Mouse (Mus musculus) CH12.LX (cell line): Measurements from ENCODE around the gene Slc43a3. TPM values are rescaled to one million over a fixed set of nuclear protein-coding genes. Genes with fewer than 3 reads are reported as not detected.

Experiments used
- DNase-seq: peaks from one replicate; pipeline ENCODE4 v3.0.0-alpha.2; 2013; ENCODE audit errors: extremely low read depth
- H3K27ac ChIP-seq: 2 replicates; pipeline ENCODE4 v1.5.1; 2012; ENCODE audit warnings: low read depth, mild to moderate bottlenecking, control low read depth, moderate library complexity; ENCODE audit not compliant: insufficient read depth
- H3K27me3 ChIP-seq: replicated peaks from 2 replicates; pipeline ENCODE3; 2012; ENCODE audit warnings: inconsistent platforms
- H3K36me3 ChIP-seq, 2 experiments: replicated peaks in 1 of 2; 2 replicates each; pipeline versions ENCODE3 to v1.6.1; 2012; ENCODE audit warnings: inconsistent platforms in 1 of 2, low read length in 1 of 2, mild to moderate bottlenecking in 1 of 2, mixed read lengths in 1 of 2, moderate library complexity in 1 of 2; ENCODE audit not compliant: control insufficient read depth in 1 of 2, insufficient read depth in 1 of 2
- H3K4me1 ChIP-seq, 2 experiments: 2 replicates each; pipeline ENCODE4 v1.6.1; 2012; ENCODE audit warnings: inconsistent platforms in 1 of 2, moderate library complexity in 1 of 2; ENCODE audit not compliant: insufficient read depth in 2 of 2, control insufficient read depth in 1 of 2
- H3K4me2 ChIP-seq: 2 replicates; pipeline ENCODE4 v1.6.1; 2012; ENCODE audit warnings: low read depth, mild to moderate bottlenecking, control low read depth; ENCODE audit not compliant: poor library complexity, insufficient read depth, severe bottlenecking
- H3K4me3 ChIP-seq, 3 experiments: fragments of 150-350 bp in 1 of 3; sonication (generic) in 1 of 3; replicated peaks in 1 of 3; 2 replicates each; pipeline versions ENCODE3 to v1.5.1; 2011 to 2012; ENCODE audit warnings: low read depth in 2 of 3, low read length in 2 of 3, mild to moderate bottlenecking in 2 of 3, moderate library complexity in 2 of 3, control low read depth in 1 of 3, improper control_type of control experiment in 1 of 3, inconsistent platforms in 1 of 3, mixed read lengths in 1 of 3; ENCODE audit not compliant: poor library complexity in 1 of 3
- H3K79me2 ChIP-seq: replicated peaks from 2 replicates; pipeline ENCODE4 v1.6.1; 2012; ENCODE audit warnings: mild to moderate bottlenecking, moderate library complexity; ENCODE audit not compliant: control insufficient read depth, poor library complexity, insufficient read depth, severe bottlenecking; ENCODE audit errors: extremely low read depth
- H3K9ac ChIP-seq: 2 replicates; pipeline ENCODE4 v1.6.1; 2012; ENCODE audit warnings: low read depth, mild to moderate bottlenecking, control low read depth, moderate library complexity; ENCODE audit not compliant: insufficient read depth
- H3K9me3 ChIP-seq: replicated peaks from 2 replicates; pipeline ENCODE3; 2012; ENCODE audit warnings: low read length, inconsistent platforms, mixed read lengths
- BHLHE40 ChIP-seq: IDR thresholded peaks from 2 replicates; pipeline ENCODE4 v1.6.1; 2011; ENCODE audit warnings: mild to moderate bottlenecking, low read depth, low read length, improper control_type of control experiment
- CHD1 ChIP-seq: IDR thresholded peaks from 2 replicates; pipeline ENCODE4 v1.6.1; 2012; ENCODE audit warnings: low read depth, low read length, improper control_type of control experiment, inconsistent platforms
- CHD2 ChIP-seq: IDR thresholded peaks from 2 replicates; pipeline ENCODE4 v1.6.1; 2011; ENCODE audit warnings: low read length, improper control_type of control experiment
- CTCF ChIP-seq, 2 experiments: IDR thresholded peaks in 1 of 2; conservative IDR thresholded peaks in 1 of 2; 2 replicates each; pipeline ENCODE4 v1.5.1; 2011 to 2012; ENCODE audit warnings: low read depth in 2 of 2, low read length in 2 of 2, improper control_type of control experiment in 1 of 2, inconsistent platforms in 1 of 2, mild to moderate bottlenecking in 1 of 2, moderate library complexity in 1 of 2
- E2F4 ChIP-seq: IDR thresholded peaks from 2 replicates; pipeline ENCODE4 v1.6.1; 2011; ENCODE audit warnings: low read depth, low read length, improper control_type of control experiment; ENCODE audit not compliant: insufficient replicate concordance
- ELF1 ChIP-seq: IDR thresholded peaks from 2 replicates; pipeline ENCODE4 v1.6.1; 2014; ENCODE audit warnings: low read depth, mild to moderate bottlenecking, inconsistent platforms, low read length, improper control_type of control experiment
- EP300 ChIP-seq: IDR thresholded peaks from 2 replicates; pipeline ENCODE4 v1.6.1; 2011; ENCODE audit warnings: low read length, improper control_type of control experiment
- ETS1 ChIP-seq: conservative IDR thresholded peaks from 2 replicates; pipeline ENCODE4 v1.6.1; 2012; ENCODE audit warnings: low read depth, mild to moderate bottlenecking, inconsistent platforms, low read length, improper control_type of control experiment, moderate library complexity
- GABPA ChIP-seq: IDR thresholded peaks from 2 replicates; pipeline ENCODE4 v1.6.1; 2012; ENCODE audit warnings: low read depth, low read length, improper control_type of control experiment, inconsistent platforms; ENCODE audit not compliant: insufficient replicate concordance
- HCFC1 ChIP-seq: IDR thresholded peaks from 2 replicates; pipeline ENCODE4 v1.6.1; 2012; ENCODE audit warnings: low read depth, mild to moderate bottlenecking, inconsistent platforms, low read length, improper control_type of control experiment
- IRF4 ChIP-seq: IDR thresholded peaks from 2 replicates; pipeline ENCODE4 v1.6.1; 2014; ENCODE audit warnings: low read depth, mild to moderate bottlenecking, inconsistent platforms, low read length, improper control_type of control experiment
- JUN ChIP-seq: IDR thresholded peaks from 2 replicates; pipeline ENCODE4 v1.6.1; 2011; ENCODE audit warnings: low read depth, mild to moderate bottlenecking, low read length, improper control_type of control experiment, moderate library complexity; ENCODE audit not compliant: insufficient read depth
- KAT2A ChIP-seq: IDR thresholded peaks from 2 replicates; pipeline ENCODE4 v1.6.1; 2012; ENCODE audit warnings: low read length, improper control_type of control experiment, inconsistent platforms; ENCODE audit not compliant: insufficient replicate concordance
- MAX ChIP-seq: IDR thresholded peaks from 2 replicates; pipeline ENCODE4 v1.6.1; 2011; ENCODE audit warnings: low read length, improper control_type of control experiment
- MAZ ChIP-seq: IDR thresholded peaks from 2 replicates; pipeline ENCODE4 v1.6.1; 2012; ENCODE audit warnings: low read depth, mild to moderate bottlenecking, inconsistent platforms, low read length, improper control_type of control experiment, moderate library complexity
- MEF2A ChIP-seq: IDR thresholded peaks from 2 replicates; pipeline ENCODE4 v1.6.1; 2014; ENCODE audit warnings: low read depth, mild to moderate bottlenecking, inconsistent platforms, low read length, improper control_type of control experiment, borderline replicate concordance
- MXI1 ChIP-seq: IDR thresholded peaks from 2 replicates; pipeline ENCODE4 v1.6.1; 2011; ENCODE audit warnings: mild to moderate bottlenecking, low read depth, low read length, improper control_type of control experiment
- MYC ChIP-seq: IDR thresholded peaks from 2 replicates; pipeline ENCODE4 v1.6.1; 2011; ENCODE audit warnings: low read depth, mild to moderate bottlenecking, improper control_type of control experiment, low read length
- NELFE ChIP-seq: IDR thresholded peaks from 2 replicates; pipeline ENCODE4 v1.6.1; 2011; ENCODE audit warnings: low read depth, low read length, improper control_type of control experiment
- NRF1 ChIP-seq: IDR thresholded peaks from 2 replicates; pipeline ENCODE4 v1.6.1; 2014; ENCODE audit warnings: low read depth, mild to moderate bottlenecking, inconsistent platforms, low read length, improper control_type of control experiment, moderate library complexity
- POLR2AphosphoS2 ChIP-seq: IDR thresholded peaks from 2 replicates; pipeline ENCODE4 v1.6.1; 2011; ENCODE audit warnings: low read depth, low read length, improper control_type of control experiment
- RAD21 ChIP-seq: IDR thresholded peaks from 2 replicates; pipeline ENCODE4 v1.6.1; 2011; ENCODE audit warnings: low read depth, mild to moderate bottlenecking, low read length, improper control_type of control experiment, moderate library complexity
- SIN3A ChIP-seq: IDR thresholded peaks from 2 replicates; pipeline ENCODE4 v1.6.1; 2012; ENCODE audit warnings: low read length, improper control_type of control experiment, inconsistent platforms
- SMC3 ChIP-seq: IDR thresholded peaks from 2 replicates; pipeline ENCODE4 v1.6.1; 2011; ENCODE audit warnings: low read depth, low read length, improper control_type of control experiment
- TBP ChIP-seq: conservative IDR thresholded peaks from 2 replicates; pipeline ENCODE4 v1.6.1; 2011; ENCODE audit warnings: low read depth, low read length, improper control_type of control experiment
- TCF12 ChIP-seq: IDR thresholded peaks from 2 replicates; pipeline ENCODE4 v1.6.1; 2014; ENCODE audit warnings: low read depth, mild to moderate bottlenecking, inconsistent platforms, low read length, improper control_type of control experiment
- UBTF ChIP-seq: IDR thresholded peaks from 2 replicates; pipeline ENCODE4 v1.6.1; 2012; ENCODE audit warnings: low read depth, mild to moderate bottlenecking, inconsistent platforms, low read length, improper control_type of control experiment, moderate library complexity
- USF1 ChIP-seq: IDR thresholded peaks from 2 replicates; pipeline ENCODE4 v1.6.1; 2014; ENCODE audit warnings: low read depth, mild to moderate bottlenecking, inconsistent platforms, low read length, improper control_type of control experiment
- ZC3H11A ChIP-seq: IDR thresholded peaks from 2 replicates; pipeline ENCODE4 v1.6.1; 2012; ENCODE audit warnings: low read depth, mild to moderate bottlenecking, inconsistent platforms, low read length, improper control_type of control experiment
- ZKSCAN1 ChIP-seq: IDR thresholded peaks from 2 replicates; pipeline ENCODE4 v1.6.1; 2012; ENCODE audit warnings: low read depth, inconsistent platforms, low read length, improper control_type of control experiment, borderline replicate concordance
- ZMIZ1 ChIP-seq: IDR thresholded peaks from 2 replicates; pipeline ENCODE4 v1.6.1; 2012; ENCODE audit warnings: low read depth, mild to moderate bottlenecking, inconsistent platforms, low read length, improper control_type of control experiment
- ZNF384 ChIP-seq: IDR thresholded peaks from 2 replicates; pipeline ENCODE4 v1.6.1; 2012; ENCODE audit warnings: low read depth, low read length, improper control_type of control experiment, inconsistent platforms
- dilution Hi-C: fragments of 300-500 bp; cut with MboI; formaldehyde crosslinking; loops from 2 replicates; pipeline ENCODE4 v1.14.3; 2020; ENCODE audit warnings: low sequenced_read_pairs; ENCODE audit not compliant: extremely low pct_unique_long_range_greater_than_20kb, extremely low pct_ligation_motif_present
- in situ Hi-C: fragments of 300-500 bp; cut with MboI; formaldehyde crosslinking; loops from 3 replicates; pipeline ENCODE4 v1.14.3; 2019; ENCODE audit warnings: low sequenced_read_pairs, low pct_ligation_motif_present, low pct_unique_long_range_greater_than_20kb, mixed read lengths
- polyA plus RNA-seq: library from polyadenylated mRNA; unstranded; fragments of >175 nt; gene quantifications from 2 replicates; pipeline ENCODE4 v1.2.1, GENCODE M21; 2012; ENCODE audit warnings: low read depth; ENCODE audit not compliant: insufficient read length
- total RNA-seq, 2 experiments: library from RNA; depleted of rRNA; stranded (reverse); fragments of 300-350 nt in 1 of 2; fragments of >200 nt in 1 of 2; gene quantifications; 2 replicates each; pipeline ENCODE4 v1.2.3; 2012 to 2014

Gene Slc43a3
- total and polyA plus RNA-seq, 3 experiments = 136 to 174 (median 163) TPM

- Histone ChIP-seq H3K9me3 (no peaks in the 10 kb centered on the region), H3K79me2 (peaks cover 2% of the 10 kb centered on the region), H3K4me1 (peaks cover 12 to 72% of the 10 kb centered on the region in 2 experiments), H3K9ac (no peak overlapping the region), H3K4me3 (no peak overlapping the region), H3K27me3 (no peaks in the 10 kb centered on the region), H3K36me3 (peaks cover 81 to 95% of the 10 kb centered on the region in 2 experiments), H3K27ac (peak overlapping the region; percentile 71), H3K4me2 (peak overlapping the region; percentile 33)
- dilution Hi-C loops = no loop called here
- no peak for DNase-seq
- peak; percentile 88 for TF ChIP-seq ZNF384
- no peak for TF ChIP-seq CTCF (conservative IDR thresholded peaks at IDR 0.05 in 1 of 2, IDR thresholded peaks at IDR 0.05 in 1 of 2; ENCODE audit: low read depth in 2 of 2, low read length in 2 of 2)
- in situ Hi-C loops = no loop called here
These were observed 15.9 kb downstream of the Slc43a3 start for GRCm38 (mm10) chr2:84952251-84952650.

GRCm38 (mm10) chr2:84952693-84953092 is 16.3 kb downstream of the Slc43a3 start:
- Histone ChIP-seq H3K36me3 (peaks cover 81 to 95% of the 10 kb centered on the region in 2 experiments), H3K27ac (peak overlapping the region; percentile 71), H3K9ac (no peak overlapping the region), H3K27me3 (no peaks in the 10 kb centered on the region), H3K79me2 (peaks cover 2% of the 10 kb centered on the region), H3K4me3 (no peak overlapping the region), H3K9me3 (no peaks in the 10 kb centered on the region), H3K4me2 (peak overlapping the region; percentile 33; the same call in 1 of the 2 replicates), H3K4me1 (peaks cover 12 to 73% of the 10 kb centered on the region in 2 experiments)
- in situ Hi-C loops = no loop called here
- dilution Hi-C loops = no loop called here
- DNase-seq = peak; percentile 72
- TF ChIP-seq TCF12 (peak; percentile 74), NRF1 (no peak), MYC (no peak), MAX (no peak), HCFC1 (no peak), MXI1 (no peak), POLR2AphosphoS2 (no peak), SMC3 (no peak), USF1 (no peak), IRF4 (peak; percentile 92), UBTF (no peak), ZKSCAN1 (no peak), CHD2 (no peak), MEF2A (peak; percentile 55), KAT2A (no peak), BHLHE40 (peak; percentile 47), NELFE (no peak), ZMIZ1 (no peak), JUN (peak; percentile 69), CTCF (conservative IDR thresholded peaks at IDR 0.05 in 1 of 2, IDR thresholded peaks at IDR 0.05 in 1 of 2; ENCODE audit: low read depth in 2 of 2, low read length in 2 of 2) (no peak), GABPA (no peak), CHD1 (no peak), E2F4 (no peak), RAD21 (no peak), ELF1 (no peak), SIN3A (0 out of 2 replicates have a peak, but pooled peaks have one; percentile 21), ZNF384 (peak; percentile 7; the same call in 1 of the 2 replicates), MAZ (no peak), TBP (peak; percentile 17; the same call in 1 of the 2 replicates), EP300 (peak; percentile 90), ETS1 (peak; percentile 32; the same call in 1 of the 2 replicates), ZC3H11A (no peak)
